Mouse (Mus musculus) small intestine, adult 2 months (tissue): ENCODE measurements at regions not wholly inside any gene's neighbourhood (a gene's known extent, or its start where the extent isn't known, plus 50 kb on each side); places are given as distances from the start of the nearest gene placed in this dataset.

Experiments used
- H3K27ac ChIP-seq: fragments of 200-500 bp; 2 replicates; pipeline ENCODE4 v1.5.1; 2012; ENCODE audit warnings: low read depth, low read length, control low read depth, inconsistent platforms; ENCODE audit not compliant: insufficient read depth
- H3K27me3 ChIP-seq: fragments of 200-500 bp; 2 replicates; pipeline ENCODE4 v1.6.1; 2012; ENCODE audit warnings: mild to moderate bottlenecking, moderate library complexity, low read length, inconsistent platforms; ENCODE audit not compliant: control insufficient read depth, insufficient read depth
- H3K36me3 ChIP-seq: fragments of 200-500 bp; 2 replicates; pipeline ENCODE4 v1.6.1; 2012; ENCODE audit warnings: mild to moderate bottlenecking, low read length, control low read depth, inconsistent platforms; ENCODE audit not compliant: control insufficient read depth, insufficient read depth
- H3K4me1 ChIP-seq: fragments of 200-500 bp; 2 replicates; pipeline ENCODE4 v1.6.1; 2012; ENCODE audit warnings: low read length, inconsistent platforms, mixed read lengths; ENCODE audit not compliant: control insufficient read depth, insufficient read depth, insufficient read length
- H3K4me3 ChIP-seq: fragments of 200-500 bp; 2 replicates; pipeline ENCODE4 v1.5.1; 2012; ENCODE audit warnings: low read depth, mild to moderate bottlenecking, control low read depth, inconsistent platforms, low read length, moderate library complexity
- CTCF ChIP-seq: fragments of 200-500 bp; IDR thresholded peaks from 2 replicates; pipeline ENCODE4 v1.5.1; 2012; ENCODE audit warnings: low read depth, mild to moderate bottlenecking, control low read depth, inconsistent platforms, low read length, moderate library complexity, mixed read lengths; ENCODE audit not compliant: insufficient replicate concordance, insufficient read length; ENCODE audit errors: extremely low read depth
- POLR2A ChIP-seq: fragments of 200-500 bp; IDR thresholded peaks from 2 replicates; pipeline ENCODE4 v1.6.1; 2012; ENCODE audit warnings: low read depth, mild to moderate bottlenecking, control low read depth, inconsistent platforms, low read length, moderate library complexity
- WGBS: fragments of 180-500 bp; shearing (Covaris S2); methylation state at CpG from one replicate; pipeline ENCODE4 v1.1.7; 2018; 5-methylcytosine and 5-hydroxymethylcytosine counted together

- Histone ChIP-seq H3K36me3 (no peaks in the 10 kb centered on the region), H3K4me3 (no peak overlapping the region), H3K4me1 (no peaks in the 10 kb centered on the region), H3K27ac (no peak overlapping the region), H3K27me3 (no peaks in the 10 kb centered on the region)
- TF ChIP-seq POLR2A (no peak), CTCF (no peak)
- 84% methylated on average over 2 of the region's 2 CpGs for WGBS
Observed at GRCm38 (mm10) chr15:67272397-67272796, 771.7 kb upstream of the Lrrc6 start.

GRCm38 (mm10) chr15:67263723-67264122, 763.0 kb upstream of the Lrrc6 start:
- whole genome bisulfite sequencing: 66% methylated on average over 6 of the region's 6 CpGs
- no peaks in the 10 kb centered on the region for H3K36me3 ChIP-seq
- H3K4me3 ChIP-seq: no peak overlapping the region
- no peaks in the 10 kb centered on the region for H3K27me3 ChIP-seq
- H3K4me1 ChIP-seq: no peaks in the 10 kb centered on the region
- no peak for TF ChIP-seq POLR2A
- no peak for TF ChIP-seq CTCF
- H3K27ac ChIP-seq: no peak overlapping the region

- 61% methylated on average over 2 of the region's 2 CpGs for WGBS
Observed at GRCm38 (mm10) chr15:67263313-67263712, 762.6 kb upstream of the Lrrc6 start.

GRCm38 (mm10) chr15:67262269-67262668, 761.6 kb upstream of the Lrrc6 start:
- Histone ChIP-seq H3K4me3 (no peak overlapping the region), H3K36me3 (no peaks in the 10 kb centered on the region), H3K27ac (no peak overlapping the region), H3K4me1 (no peaks in the 10 kb centered on the region), H3K27me3 (no peaks in the 10 kb centered on the region)
- TF ChIP-seq CTCF: no peak
- TF ChIP-seq POLR2A: no peak
- WGBS: 84% methylated on average over 2 of the region's 2 CpGs

More at GRCm38 (mm10) chr15:67263313-67263712, 762.6 kb upstream of the Lrrc6 start:
- TF ChIP-seq POLR2A (no peak), CTCF (no peak)
- H3K36me3 ChIP-seq: no peaks in the 10 kb centered on the region
- no peaks in the 10 kb centered on the region for H3K4me1 ChIP-seq
- H3K27ac ChIP-seq: no peak overlapping the region
- no peak overlapping the region for H3K4me3 ChIP-seq
- no peaks in the 10 kb centered on the region for H3K27me3 ChIP-seq

- Histone ChIP-seq H3K36me3 (no peaks in the 10 kb centered on the region), H3K27me3 (no peaks in the 10 kb centered on the region), H3K4me1 (no peaks in the 10 kb centered on the region), H3K4me3 (no peak overlapping the region), H3K27ac (no peak overlapping the region)
- TF ChIP-seq POLR2A (no peak), CTCF (no peak)
- 76% methylated on average over 3 of the region's 3 CpGs for WGBS
Observed at GRCm38 (mm10) chr15:67260666-67261065, 760.0 kb upstream of the Lrrc6 start.

- TF ChIP-seq POLR2A (no peak), CTCF (no peak)
- Histone ChIP-seq H3K4me1 (no peaks in the 10 kb centered on the region), H3K27ac (no peak overlapping the region), H3K4me3 (no peak overlapping the region), H3K36me3 (no peaks in the 10 kb centered on the region), H3K27me3 (no peaks in the 10 kb centered on the region)
- WGBS: 63% methylated on average over 4 of the region's 4 CpGs
Observed at GRCm38 (mm10) chr15:67249147-67249546, 748.4 kb upstream of the Lrrc6 start.

GRCm38 (mm10) chr15:67248471-67248870, 747.8 kb upstream of the Lrrc6 start:
- no peaks in the 10 kb centered on the region for H3K27me3 ChIP-seq
- TF ChIP-seq POLR2A (no peak), CTCF (no peak)
- no peak overlapping the region for H3K4me3 ChIP-seq
- H3K36me3 ChIP-seq: no peaks in the 10 kb centered on the region
- H3K27ac ChIP-seq: no peak overlapping the region
- no peaks in the 10 kb centered on the region for H3K4me1 ChIP-seq

GRCm38 (mm10) chr15:67245658-67246268, 745.1 kb upstream of the Lrrc6 start:
- no peak overlapping the region for H3K27ac ChIP-seq
- H3K4me1 ChIP-seq: no peaks in the 10 kb centered on the region
- TF ChIP-seq CTCF (no peak), POLR2A (no peak)
- 83% methylated on average over 4 of the region's 4 CpGs for WGBS
- no peaks in the 10 kb centered on the region for H3K27me3 ChIP-seq
- H3K4me3 ChIP-seq: no peak overlapping the region
- H3K36me3 ChIP-seq: no peaks in the 10 kb centered on the region
